Mouse (Mus musculus) megakaryocyte, embryonic 14.5 days (primary cell): ENCODE measurements around the gene Skp2. TPM values are rescaled to one million over a fixed set of nuclear protein-coding genes. Genes with fewer than 3 reads are reported as not detected.

ENCODE experiments used
- H3K27me3 ChIP-seq: replicated peaks from 2 replicates; pipeline ENCODE3; 2012; ENCODE audit warnings: inconsistent platforms
- H3K36me3 ChIP-seq: replicated peaks from 2 replicates; pipeline ENCODE3; 2012; ENCODE audit warnings: low read length, inconsistent platforms, mixed read lengths
- H3K4me1 ChIP-seq: 2 replicates; pipeline ENCODE4 v1.6.1; 2012; ENCODE audit warnings: inconsistent platforms
- H3K4me3 ChIP-seq: replicated peaks from 2 replicates; pipeline ENCODE3; 2012; ENCODE audit warnings: moderate library complexity, mild to moderate bottlenecking, inconsistent platforms
- H3K9me3 ChIP-seq: 2 replicates; pipeline ENCODE4 v1.6.1; 2012; ENCODE audit warnings: inconsistent platforms
- FLI1 ChIP-seq: IDR thresholded peaks from 2 replicates; pipeline ENCODE4 v1.6.1; 2012; ENCODE audit warnings: low read length, inconsistent platforms, mixed read lengths
- GATA1 ChIP-seq: IDR thresholded peaks from 3 replicates; pipeline ENCODE4 v1.6.1; 2012; ENCODE audit warnings: mixed read lengths, low read length, inconsistent platforms, borderline replicate concordance
- polyA plus RNA-seq: library from polyadenylated mRNA; stranded (reverse); fragments of >175 nt; gene quantifications from 2 replicates; pipeline ENCODE4 v1.2.3, GENCODE M21; 2012; ENCODE audit warnings: low replicate concordance; ENCODE audit not compliant: insufficient read depth

Skp2 gene
- polyA plus RNA-seq, 1 experiment: 1.2 TPM

DNA sequence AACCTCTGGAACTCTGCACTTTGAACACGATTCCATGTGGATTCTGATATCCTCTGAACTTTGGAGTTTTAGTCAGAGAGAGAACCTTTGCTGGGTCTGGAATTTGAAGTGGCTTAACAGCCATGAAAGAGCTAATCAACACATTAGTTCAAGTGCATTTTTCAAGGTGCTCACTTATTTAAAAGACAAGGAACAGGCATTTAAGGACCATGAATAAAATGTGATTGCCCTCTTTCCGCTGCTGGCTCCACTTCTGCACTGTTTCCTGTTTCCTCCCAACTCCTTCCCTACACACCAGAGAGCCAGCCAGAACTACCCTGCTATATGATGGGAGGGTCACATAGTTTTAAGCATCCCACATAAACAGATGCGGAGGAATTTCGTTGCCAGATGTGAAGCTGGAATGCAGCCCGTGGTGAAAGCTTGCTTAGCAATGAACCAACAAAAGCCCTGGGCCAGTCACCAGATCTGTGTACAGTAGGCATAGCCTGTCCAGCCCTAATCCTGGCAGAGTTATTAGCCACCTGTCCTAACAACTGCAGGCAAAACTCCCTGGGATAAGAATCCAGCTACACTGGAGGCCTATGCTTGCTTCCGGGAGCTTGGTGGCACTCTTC is 20.2 kb downstream of the Skp2 start:
- H3K36me3 ChIP-seq: peaks cover 71% of the 10 kb centered on the region
- no peaks in the 10 kb centered on the region for H3K27me3 ChIP-seq
- TF ChIP-seq FLI1 (no peak), GATA1 (no peak)
- H3K4me3 ChIP-seq: no peak overlapping the region
- H3K9me3 ChIP-seq: no peaks in the 10 kb centered on the region
- peaks cover 48% of the 10 kb centered on the region for H3K4me1 ChIP-seq

DNA sequence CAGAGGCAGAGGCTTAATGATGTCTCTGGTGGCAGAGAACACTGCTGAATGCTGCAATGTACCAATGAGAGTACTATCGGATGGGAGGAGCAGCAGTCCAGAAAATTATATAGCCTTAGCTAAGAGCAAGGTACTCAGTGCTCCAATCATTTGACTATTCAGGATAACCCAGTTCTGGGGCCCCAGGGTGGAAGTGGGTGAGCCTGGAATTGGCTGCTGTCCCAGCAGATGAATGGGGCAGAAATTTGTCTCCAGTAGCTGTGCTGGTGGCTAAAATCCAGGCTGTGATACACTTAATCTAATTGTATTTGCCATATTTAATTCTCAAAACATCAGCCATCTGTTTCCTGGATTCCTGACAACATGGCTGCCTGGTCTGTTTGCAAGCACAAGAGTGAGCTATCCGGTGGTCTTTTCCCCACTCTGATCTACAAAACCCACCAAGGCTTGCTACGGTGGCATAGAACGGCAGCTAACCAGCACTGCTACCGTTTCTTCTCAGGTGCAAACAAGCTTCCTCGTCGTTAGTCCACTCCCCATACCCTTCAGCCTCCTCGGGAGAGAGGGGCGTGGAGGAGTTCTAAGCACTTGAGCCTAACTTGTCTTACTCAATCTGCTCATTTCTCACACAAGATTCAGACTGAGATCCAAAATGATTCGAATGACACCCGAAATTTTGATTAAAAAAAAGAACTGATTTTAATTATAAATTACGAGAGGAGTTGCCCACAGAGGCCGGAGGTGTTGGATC is 22.4 kb downstream of the Skp2 start:
- TF ChIP-seq GATA1 (no peak), FLI1 (no peak)
- Histone ChIP-seq H3K36me3 (peaks cover 85% of the 10 kb centered on the region), H3K27me3 (no peaks in the 10 kb centered on the region), H3K4me3 (no peak overlapping the region), H3K4me1 (peaks cover 39% of the 10 kb centered on the region), H3K9me3 (no peaks in the 10 kb centered on the region)

DNA sequence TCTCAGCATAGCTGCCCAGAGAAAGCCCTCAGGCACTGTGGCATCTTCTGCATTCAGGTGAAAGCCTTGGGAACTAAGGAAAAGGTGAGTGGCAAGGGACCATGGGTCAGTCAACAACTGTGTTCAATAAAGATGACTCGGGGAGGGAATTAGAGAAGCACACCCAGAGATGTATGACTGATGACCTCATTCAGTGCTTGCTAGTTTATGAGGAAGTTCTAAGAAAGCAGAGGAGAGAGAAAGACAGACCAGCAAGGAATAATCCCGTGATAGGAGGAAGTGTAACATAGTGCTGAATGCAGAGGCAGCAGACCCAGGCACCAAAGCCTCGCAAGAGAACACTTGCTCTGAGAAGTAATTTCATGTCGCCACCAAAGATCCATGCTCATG is 23.7 kb downstream of the Skp2 start:
- Histone ChIP-seq H3K4me3 (no peak overlapping the region), H3K4me1 (peaks cover 41% of the 10 kb centered on the region), H3K27me3 (no peaks in the 10 kb centered on the region), H3K36me3 (peaks cover 85% of the 10 kb centered on the region), H3K9me3 (no peaks in the 10 kb centered on the region)
- no peak for TF ChIP-seq GATA1
- no peak for TF ChIP-seq FLI1

DNA sequence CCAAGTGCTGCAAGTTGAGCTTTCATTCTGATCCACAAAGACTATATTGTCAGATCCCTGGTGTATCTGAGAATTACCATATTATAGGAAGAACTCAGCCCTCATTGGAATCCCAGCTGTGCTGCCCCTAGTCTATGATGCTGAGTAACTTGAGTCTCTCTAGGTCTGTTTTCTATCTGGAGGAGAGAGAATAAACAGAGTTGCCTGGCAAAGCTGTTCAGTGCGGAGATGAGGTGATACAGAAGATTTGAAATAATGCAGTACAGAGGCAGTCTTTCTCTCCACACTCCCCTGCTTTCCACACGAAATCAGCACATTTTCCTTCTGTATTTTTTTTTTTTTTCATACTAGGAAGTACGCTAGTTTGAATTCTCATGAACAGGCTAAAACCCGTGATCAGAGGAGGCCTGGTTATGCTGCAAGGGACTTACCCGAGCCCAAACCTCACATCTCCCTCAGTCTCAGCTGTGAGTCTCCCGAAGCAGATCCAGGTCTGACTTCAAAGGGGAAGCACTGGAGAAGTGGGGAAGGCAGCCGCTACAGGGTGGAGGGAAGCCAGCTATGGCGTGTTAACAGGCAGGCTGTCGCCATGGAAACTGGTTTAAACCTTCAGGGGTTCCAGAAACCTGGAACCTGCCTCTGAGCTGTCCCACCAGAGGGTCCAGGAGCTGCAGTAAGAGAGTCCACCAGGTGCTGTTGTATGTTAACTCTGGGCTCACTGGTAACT is 24.3 kb downstream of the Skp2 start:
- H3K4me1 ChIP-seq: peaks cover 38% of the 10 kb centered on the region
- TF ChIP-seq GATA1 (no peak), FLI1 (no peak)
- no peaks in the 10 kb centered on the region for H3K27me3 ChIP-seq
- no peaks in the 10 kb centered on the region for H3K9me3 ChIP-seq
- peaks cover 85% of the 10 kb centered on the region for H3K36me3 ChIP-seq
- H3K4me3 ChIP-seq: no peak overlapping the region

DNA sequence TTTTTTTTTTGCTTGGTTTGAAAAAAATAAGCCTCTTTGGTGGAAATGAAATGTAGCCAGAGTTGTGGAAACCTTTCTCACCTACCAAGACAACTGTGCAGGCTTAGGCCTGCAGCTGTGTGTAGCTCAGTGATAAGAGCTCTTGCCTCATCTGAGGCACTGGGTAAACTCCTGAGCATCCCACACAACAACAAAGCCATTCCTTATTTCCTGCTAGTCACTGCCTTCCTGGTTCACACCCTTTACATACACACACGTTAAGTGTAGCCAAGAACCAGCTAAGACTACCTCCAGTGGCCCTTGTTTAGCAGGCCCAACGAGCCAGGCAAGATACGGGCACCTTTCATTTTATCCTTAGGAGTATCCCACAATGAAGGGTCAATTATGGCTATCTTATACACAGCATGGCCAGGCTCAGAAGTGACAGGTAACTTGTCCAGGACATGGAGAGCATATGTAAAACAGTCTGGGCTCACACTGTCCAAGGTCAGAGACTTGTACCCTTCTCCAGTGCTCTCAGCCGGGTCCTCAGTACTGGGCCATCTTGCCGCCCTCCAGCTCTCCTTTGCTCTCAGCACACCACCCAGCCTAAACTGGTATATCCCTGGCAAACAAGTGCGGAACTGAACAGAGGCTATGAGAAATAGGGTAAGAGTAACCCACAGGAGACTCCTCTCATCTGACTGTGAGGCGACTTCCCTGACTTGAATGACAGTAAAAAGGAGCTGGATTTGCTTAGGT is 28.0 kb downstream of the Skp2 start:
- Histone ChIP-seq H3K4me1 (peaks cover 24% of the 10 kb centered on the region), H3K27me3 (no peaks in the 10 kb centered on the region), H3K9me3 (no peaks in the 10 kb centered on the region), H3K36me3 (peaks cover 89% of the 10 kb centered on the region), H3K4me3 (no peak overlapping the region)
- TF ChIP-seq GATA1 (no peak), FLI1 (no peak)

DNA sequence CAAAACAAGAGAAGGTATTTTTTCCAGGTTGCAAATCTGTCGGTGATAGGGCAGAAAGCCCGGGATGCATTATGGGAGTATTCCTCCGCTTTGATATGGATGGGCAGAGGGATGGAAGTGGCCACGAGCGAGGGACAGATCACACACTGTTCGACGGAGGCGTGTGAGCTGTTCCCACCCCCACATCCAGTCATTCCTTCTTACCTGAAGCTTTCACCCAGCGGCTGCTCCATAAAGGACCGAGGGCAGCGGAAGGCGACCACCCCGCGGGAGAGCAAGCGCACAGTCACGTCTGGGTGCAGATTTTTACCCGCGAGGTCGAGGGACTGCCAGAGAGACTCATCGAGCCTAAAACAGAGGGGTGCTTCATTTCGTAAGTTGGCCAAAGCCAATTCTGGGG is 30.4 kb downstream of the Skp2 start:
- Histone ChIP-seq H3K4me1 (peaks cover 21% of the 10 kb centered on the region), H3K4me3 (no peak overlapping the region), H3K27me3 (no peaks in the 10 kb centered on the region), H3K9me3 (no peaks in the 10 kb centered on the region), H3K36me3 (peaks cover 92% of the 10 kb centered on the region)
- TF ChIP-seq GATA1: no peak
- no peak for TF ChIP-seq FLI1

DNA sequence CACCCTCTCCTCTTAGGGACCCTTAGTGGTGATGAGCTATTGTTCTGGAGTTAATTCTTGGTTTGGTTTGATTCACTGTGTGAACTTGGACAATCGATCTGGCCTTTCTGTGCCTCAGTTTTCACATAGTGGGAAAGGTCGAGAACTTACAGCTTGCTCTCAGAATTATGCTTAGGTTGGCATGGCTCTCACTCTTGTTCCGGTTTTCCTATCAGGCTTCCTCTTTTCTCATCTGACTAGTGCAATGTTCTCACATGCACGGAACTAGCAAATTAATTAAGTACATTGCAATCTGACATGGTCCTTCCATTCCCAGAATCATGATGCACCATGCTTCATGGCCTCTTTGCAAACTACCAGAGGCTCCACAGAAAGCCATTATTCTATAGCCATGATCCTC is 32.2 kb downstream of the Skp2 start:
- peaks cover 15% of the 10 kb centered on the region for H3K4me1 ChIP-seq
- no peaks in the 10 kb centered on the region for H3K27me3 ChIP-seq
- peaks cover 94% of the 10 kb centered on the region for H3K36me3 ChIP-seq
- TF ChIP-seq FLI1: no peak
- no peak for TF ChIP-seq GATA1
- H3K4me3 ChIP-seq: no peak overlapping the region
- no peaks in the 10 kb centered on the region for H3K9me3 ChIP-seq

DNA sequence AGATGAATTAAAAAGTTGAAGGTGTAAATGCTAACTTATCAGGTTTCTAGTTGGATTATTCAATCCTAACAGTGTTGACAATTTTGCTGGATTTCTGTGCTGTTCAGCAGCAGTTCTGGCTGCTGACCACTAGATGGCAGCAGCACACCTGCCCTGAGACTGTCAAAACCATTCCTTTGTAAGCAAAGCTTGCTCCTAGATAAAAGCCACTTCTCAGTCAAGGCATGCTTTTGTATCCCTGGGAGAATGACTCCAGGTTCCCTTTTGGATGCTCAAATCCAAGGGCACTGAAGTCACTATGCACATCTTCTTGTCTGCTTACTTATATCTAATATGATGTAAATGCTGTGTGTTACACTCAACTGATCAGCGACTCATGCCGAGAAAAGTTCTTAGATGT is 35.1 kb downstream of the Skp2 start:
- peaks cover 3% of the 10 kb centered on the region; the same call in 1 of the 2 replicates for H3K4me1 ChIP-seq
- TF ChIP-seq FLI1 (no peak), GATA1 (no peak)
- no peaks in the 10 kb centered on the region for H3K27me3 ChIP-seq
- no peak overlapping the region for H3K4me3 ChIP-seq
- peaks cover 95% of the 10 kb centered on the region for H3K36me3 ChIP-seq
- no peaks in the 10 kb centered on the region for H3K9me3 ChIP-seq

DNA sequence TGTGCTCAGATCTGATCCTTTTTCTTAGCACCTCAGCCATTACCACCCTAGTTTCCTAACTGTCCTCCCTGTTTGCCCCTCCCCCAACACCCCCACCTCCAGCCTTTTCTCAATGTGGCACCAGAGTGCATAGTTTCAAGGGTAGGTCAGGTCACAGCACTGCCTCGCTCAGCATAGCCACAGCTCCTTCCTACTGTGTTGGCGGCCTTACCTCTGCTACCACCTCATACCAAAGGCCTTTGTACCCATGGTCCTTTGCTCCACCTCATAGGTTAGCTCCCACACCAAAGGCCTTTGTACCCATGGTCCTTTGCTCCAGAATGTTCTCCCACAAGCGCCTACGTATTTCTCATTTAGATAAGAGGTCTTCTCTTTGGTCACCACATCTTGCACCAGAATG is 36.4 kb downstream of the Skp2 start:
- no peak for TF ChIP-seq GATA1
- TF ChIP-seq FLI1: no peak
- H3K36me3 ChIP-seq: peaks cover 95% of the 10 kb centered on the region
- peaks cover 3% of the 10 kb centered on the region; the same call in 1 of the 2 replicates for H3K4me1 ChIP-seq
- H3K9me3 ChIP-seq: no peaks in the 10 kb centered on the region
- H3K4me3 ChIP-seq: no peak overlapping the region
- no peaks in the 10 kb centered on the region for H3K27me3 ChIP-seq

DNA sequence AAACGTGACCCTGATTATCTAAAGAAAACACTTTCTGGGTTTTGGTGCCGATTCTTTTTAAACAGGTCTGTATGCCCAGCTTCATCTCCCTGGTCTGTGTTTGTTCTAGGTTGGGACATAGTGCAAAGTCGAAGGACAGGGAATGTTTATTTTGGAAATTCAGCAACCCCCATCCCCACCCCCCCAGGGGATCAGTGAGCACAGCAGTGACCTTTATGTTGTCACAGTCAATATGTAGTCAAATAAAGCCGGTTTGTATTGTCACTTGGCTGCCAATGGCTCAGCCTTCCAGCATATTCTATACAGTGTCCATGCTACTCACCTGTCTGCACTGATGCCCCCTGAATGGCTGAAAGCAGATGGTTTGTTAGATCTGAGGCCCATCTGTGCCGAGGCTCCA is 40.6 kb downstream of the Skp2 start:
- H3K27me3 ChIP-seq: no peaks in the 10 kb centered on the region
- H3K36me3 ChIP-seq: peaks cover 94% of the 10 kb centered on the region
- H3K9me3 ChIP-seq: no peaks in the 10 kb centered on the region
- no peak for TF ChIP-seq GATA1
- no peak for TF ChIP-seq FLI1
- no peak overlapping the region for H3K4me3 ChIP-seq
- peaks cover 3% of the 10 kb centered on the region; the same call in 1 of the 2 replicates for H3K4me1 ChIP-seq
